Mouse (Mus musculus) spleen, postnatal 10 days (tissue): ENCODE results near the gene Gm21797.
"Not testable (repeated sequence)": the region's sequence is repeated elsewhere in the genome, so short reads cannot be mapped to it uniquely, and the experiment has no call there.

ENCODE experiments used
- DNase-seq, 2 experiments: peaks; one replicate each; pipeline ENCODE4 v3.0.0; 2021 to 2022; ENCODE audit warnings: low spot score in 2 of 2

Gene Gm21797

GRCm38 (mm10) chrY:40775665-40776064 lies at the start of gene Gm21797:
TSS of gene Gm21797 (minus strand) at chrY:40775765.
- DNase-seq = not testable (repeated sequence)

GRCm38 (mm10) chrY:40804614-40805013 lies 29.0 kb upstream of the Gm21797 start, which contains the start of gene Gm20795:
TSS of gene Gm20795 (plus strand) at chrY:40804914.
- DNase-seq = not testable (repeated sequence)
